Mouse (Mus musculus): ENCODE measurements at regions not wholly inside any gene's neighbourhood (a gene's known extent, or its start where the extent isn't known, plus 50 kb on each side); places are given as distances from the start of the nearest gene placed in this dataset.

GRCm38 (mm10) chr10:91548071-91548470 lies 367.0 kb upstream of the Tmpo start:
- TF ChIP-seq CTCF (IDR thresholded peaks at IDR 0.05; ENCODE audit: low read depth) (no peak), EP300 (IDR thresholded peaks at IDR 0.05; ENCODE audit: low read depth) (no peak)
